Comparison of ENCODE assay signal across 8 mouse cellular contexts in the genomic region with DNA sequence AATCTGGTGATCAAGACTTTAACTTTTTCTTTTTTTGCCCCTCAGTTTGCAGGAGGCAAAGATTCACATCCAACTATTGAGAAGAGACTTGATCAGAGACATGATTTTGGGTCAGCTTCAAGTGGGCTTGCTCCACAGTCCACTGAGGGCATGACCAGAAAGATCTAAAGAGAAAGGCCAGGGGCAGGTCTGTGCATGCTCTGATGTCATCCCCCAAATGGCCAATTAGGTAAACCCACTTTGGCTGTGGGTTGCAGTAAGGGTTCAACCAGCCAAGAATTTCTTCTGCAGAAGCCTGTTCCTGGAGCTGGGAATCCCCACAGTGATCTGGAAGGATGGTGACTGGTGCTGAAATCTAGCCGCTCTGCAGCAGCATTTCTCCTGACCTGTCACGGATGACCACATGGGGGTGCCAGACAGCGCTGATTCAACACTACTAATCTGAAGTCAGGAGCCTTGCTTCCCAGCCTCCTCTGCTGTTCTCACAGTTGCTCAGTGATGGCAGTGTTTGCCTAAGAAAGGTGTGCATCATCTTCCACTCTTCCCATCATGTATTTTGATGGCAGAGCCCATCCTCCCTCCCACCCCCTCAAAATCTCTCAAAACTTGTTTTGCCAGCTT. TPM values are rescaled to one million over a fixed set of nuclear protein-coding genes. Genes with fewer than 3 reads are reported as not detected.
DNase-seq lines count a peak whose midpoint lies in the region; ATAC-seq lines count a peak whose summit lies in the region.

No protein-coding gene starts in this region.

- H3K4me1 ChIP-seq in midbrain, embryonic 13.5 days (replicated peaks): no peaks in the 10 kb centered on the region

- H3K27ac ChIP-seq in midbrain, embryonic 13.5 days: no peak overlapping the region

- H3K4me2 ChIP-seq in midbrain, embryonic 13.5 days (replicated peaks): no peak overlapping the region

- H3K27me3 ChIP-seq in midbrain, embryonic 13.5 days: no peaks in the 10 kb centered on the region

- H3K9ac ChIP-seq in midbrain, embryonic 13.5 days (replicated peaks): no peak overlapping the region

- intact Hi-C loops in left cerebral cortex, postnatal 25 days (cut with DNase I): loop anchor here (10.0 kb wide), 1 partner anchor 100 kb away; no protein-coding TSS in a partner anchor

- peak; percentile 54 for ATAC-seq in inflammation-experienced regulatory T-cells, adult 6 months
- ATAC-seq in midbrain, embryonic 13.5 days: peak; percentile 73
- no peak; the same call in 1 of the 2 replicates for ATAC-seq in erythroblast, adult 5-6 weeks (replicated peaks; ENCODE audit: low FRiP score, poor library complexity, severe bottlenecking)

- peaks cover 38% of the 10 kb centered on the region for H3K36me3 ChIP-seq in midbrain, embryonic 13.5 days

- no peak overlapping the region for H3K4me3 ChIP-seq in midbrain, embryonic 13.5 days (replicated peaks)

- DNase-seq in WW6 (ENCODE audit: low read depth, low spot score): peak; percentile 60
- DNase-seq in cerebellum, postnatal 10 days: peak; percentile 88 to 89
- peak; percentile 28 to 60 for DNase-seq in frontal cortex, postnatal 36 days (ENCODE audit: low spot score in 2 of 2)
- DNase-seq in left cerebral cortex, postnatal 25 days (ENCODE audit: low spot score in 2 of 2): peak; percentile 38 to 62
- peak; percentile 18 for DNase-seq in skeletal muscle tissue, adult 2 months (ENCODE audit: low read depth, low spot score)

- WGBS in midbrain, embryonic 13.5 days: 5% methylated on average over 3 of the region's 3 CpGs

- H3K9me3 ChIP-seq in midbrain, embryonic 13.5 days: no peaks in the 10 kb centered on the region

RNA-seq across cellular contexts. Expression of gene Papolg, which starts 39.8 kb away (rescaled TPM):
- polyA plus RNA-seq in inflammation-experienced regulatory T-cells, adult 6 months (2017; shearing (Covaris generic)): 10 to 100 TPM; 38.4 to 44.2 (median 40.9) TPM
- 10 to 100 TPM; 19.9 to 21.6 TPM for total RNA-seq in left cerebral cortex, postnatal 25 days (2021)
- polyA plus RNA-seq in midbrain, embryonic 13.5 days (2015; fragmentation: Nextera tagmentation; extraction: Ambion mirVana): 26.8 and 28.0 TPM in 2 replicates
- total RNA-seq in erythroblast, adult 5-6 weeks (2015; ENCODE audit: low replicate concordance): 11.7 and 21.1 TPM in 2 replicates
- total RNA-seq in erythroblast, adult 5-6 weeks (2017; ENCODE audit: low replicate concordance): 12.4 and 12.5 TPM in 2 replicates

Comparison
In these comparisons a context has a peak if more than half of its experiments do, and no peak if none do; other contexts are left out.
1. DNase-seq: peak in every context shown above with its lines; median percentile 88 in cerebellum, postnatal 10 days; 60 in WW6; 50 in left cerebral cortex, postnatal 25 days; 44 in frontal cortex, postnatal 36 days; 18 in skeletal muscle tissue, adult 2 months.